Mouse (Mus musculus): ENCODE results near the gene Runx3.

DNA sequence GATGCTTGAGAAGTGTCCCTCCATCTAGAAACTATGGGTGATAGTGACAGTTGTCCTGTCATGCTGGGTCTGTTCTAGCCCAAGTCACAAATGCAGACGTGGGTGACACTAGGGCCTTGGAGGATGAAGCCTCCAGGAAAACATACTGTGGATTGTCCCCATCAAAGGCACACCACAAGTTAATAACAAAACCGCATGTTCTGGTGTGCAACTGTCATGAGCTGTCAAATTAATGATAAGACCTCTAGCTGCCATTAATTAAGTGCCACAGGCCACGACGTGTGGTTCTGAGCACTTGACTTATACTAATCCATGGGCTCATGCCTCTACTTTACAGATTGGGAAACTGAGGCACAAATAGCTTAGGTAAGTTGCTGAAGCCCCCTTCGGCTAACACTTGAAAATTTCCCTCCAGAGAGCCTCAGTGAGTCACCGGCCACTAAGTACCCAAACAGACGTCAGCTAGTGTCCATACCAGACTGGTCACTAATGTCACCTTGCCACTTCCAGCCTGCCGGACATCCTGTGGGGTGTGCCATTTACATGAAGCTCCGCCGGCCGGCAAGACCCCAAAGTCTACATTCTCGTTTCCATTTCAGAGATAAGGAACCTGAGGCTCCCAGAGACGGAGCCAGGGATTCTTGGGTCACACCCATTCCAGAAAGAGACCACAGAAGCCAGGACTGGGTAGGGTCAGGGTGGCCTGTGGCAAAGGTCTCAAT, 18.3 kb upstream of the Runx3 start:
- TF ChIP-seq CTCF (IDR thresholded peaks at IDR 0.05; ENCODE audit: control insufficient read depth, insufficient read depth, insufficient replicate concordance, low read depth, low read length) (no peak), POLR2A (IDR thresholded peaks at IDR 0.05; ENCODE audit: control insufficient read depth, low read depth, low read length) (no peak)

Measured in testis, adult 2 months (tissue).